ENCODE assay signal across 16 mouse cellular contexts in genomic region chr3:16939127-16939526, GRCm38 (mm10).
DNase-seq lines count a peak whose midpoint lies in the region; ATAC-seq lines count a peak whose summit lies in the region.
"Had no signal": no experiment of that assay in that cellular context is flagged by ENCODE, and none has a peak within 500 bp of the region (broad histone marks: within the 10 kb centered on the region; RNA-seq: fewer than 3 reads in every experiment).

No protein-coding gene starts in this region.

- 79% methylated on average over 5 of the region's 5 CpGs for WGBS in neural tube, embryonic 12.5 days
- 53% methylated on average over 5 of the region's 5 CpGs for WGBS in hindbrain, embryonic 15.5 days
- 54% methylated on average over 5 of the region's 5 CpGs for WGBS in midbrain, embryonic 15.5 days

- no peak overlapping the region for H3K9ac ChIP-seq in neural tube, embryonic 12.5 days
- H3K9ac ChIP-seq in hindbrain, embryonic 15.5 days = peak overlapping the region; percentile 39
- H3K9ac ChIP-seq in midbrain, embryonic 15.5 days = 0 out of 2 replicates have a peak overlapping the region, but pooled peaks have one; percentile 37

- H3K27ac ChIP-seq in neural tube, embryonic 12.5 days = peak overlapping the region; percentile 68; the same call in 1 of the 2 replicates
- H3K27ac ChIP-seq in hindbrain, embryonic 15.5 days (replicated peaks) = peak overlapping the region; percentile 92
- peak overlapping the region; percentile 89 for H3K27ac ChIP-seq in midbrain, embryonic 15.5 days
- H3K27ac ChIP-seq: limb, embryonic 10.5 days had no signal

- DNase-seq in neural tube, embryonic 10.5 days (ENCODE audit: extremely low spot score, low spot score) = no peak
- no peak for DNase-seq in heart, postnatal 25 days (ENCODE audit: low spot score)
- DNase-seq in natural killer cell, adult 2 months (ENCODE audit: low spot score in 2 of 2) = no peak
- DNase-seq in frontal cortex, postnatal 25 days (ENCODE audit: low spot score in 2 of 2) = no peak
- DNase-seq: adrenal gland, adult 8-10 months; cerebellum, adult 11 months; cerebellum, postnatal 14 days; gastrocnemius, postnatal 36 days; layer of hippocampus, postnatal 36 days; lung, adult 2 months; thymus, postnatal 36 days had no signal

- peak; percentile 30; the same call in 1 of the 2 replicates for ATAC-seq in neural tube, embryonic 12.5 days (ENCODE audit: low FRiP score, low read depth)
- ATAC-seq in hindbrain, embryonic 15.5 days (ENCODE audit: low FRiP score, low read depth) = peak; percentile 14; the same call in 1 of the 2 replicates
- no peak for ATAC-seq in midbrain, embryonic 15.5 days (replicated peaks)

- intact Hi-C loops in heart, postnatal 25 days (cut with DNase I) = no loop called here

- H3K27me3 ChIP-seq in neural tube, embryonic 12.5 days (replicated peaks) = no peaks in the 10 kb centered on the region
- no peaks in the 10 kb centered on the region for H3K27me3 ChIP-seq in hindbrain, embryonic 15.5 days
- no peaks in the 10 kb centered on the region for H3K27me3 ChIP-seq in midbrain, embryonic 15.5 days (replicated peaks)

- H3K4me2 ChIP-seq in neural tube, embryonic 12.5 days (replicated peaks) = peak overlapping the region; percentile 31; the same call in 1 of the 2 replicates
- H3K4me2 ChIP-seq in hindbrain, embryonic 15.5 days = peak overlapping the region; percentile 48
- H3K4me2 ChIP-seq in midbrain, embryonic 15.5 days = peak overlapping the region; percentile 39; the same call in 1 of the 2 replicates
- H3K4me2 ChIP-seq: liver, embryonic 11.5 days had no signal

- H3K36me3 ChIP-seq in neural tube, embryonic 12.5 days = no peaks in the 10 kb centered on the region
- no peaks in the 10 kb centered on the region for H3K36me3 ChIP-seq in hindbrain, embryonic 15.5 days
- no peaks in the 10 kb centered on the region for H3K36me3 ChIP-seq in midbrain, embryonic 15.5 days (replicated peaks)
- H3K36me3 ChIP-seq: limb, embryonic 10.5 days had no signal

- H3K9me3 ChIP-seq in neural tube, embryonic 12.5 days = no peaks in the 10 kb centered on the region
- no peaks in the 10 kb centered on the region for H3K9me3 ChIP-seq in hindbrain, embryonic 15.5 days
- H3K9me3 ChIP-seq in midbrain, embryonic 15.5 days = no peaks in the 10 kb centered on the region
- H3K9me3 ChIP-seq: limb, embryonic 10.5 days had no signal

- no peaks in the 10 kb centered on the region; the same call in 1 of the 2 replicates for H3K4me1 ChIP-seq in neural tube, embryonic 12.5 days
- H3K4me1 ChIP-seq in hindbrain, embryonic 15.5 days (replicated peaks) = peaks cover 18% of the 10 kb centered on the region
- H3K4me1 ChIP-seq in midbrain, embryonic 15.5 days = peaks cover 22% of the 10 kb centered on the region
- H3K4me1 ChIP-seq: limb, embryonic 10.5 days had no signal

- no peak overlapping the region for H3K4me3 ChIP-seq in neural tube, embryonic 12.5 days
- no peak overlapping the region for H3K4me3 ChIP-seq in hindbrain, embryonic 15.5 days
- H3K4me3 ChIP-seq in midbrain, embryonic 15.5 days = no peak overlapping the region
- H3K4me3 ChIP-seq: limb, embryonic 10.5 days had no signal
